Mouse (Mus musculus) myocyte (in vitro differentiated cells): Measurements from ENCODE around the gene Rpl38. TPM values are rescaled to one million over a fixed set of nuclear protein-coding genes. Genes with fewer than 3 reads are reported as not detected.
A peak's percentile ranks its signal among the peaks of the same experiment; 100 is the strongest.
"Not testable (repeated sequence)": the region's sequence is repeated elsewhere in the genome, so short reads cannot be mapped to it uniquely, and the experiment has no call there.

Experiments used
- H3K27me3 ChIP-seq: one replicate; pipeline ENCODE4 v1.6.1; 2011; ENCODE audit not compliant: control insufficient read depth, insufficient read depth, insufficient read length
- H3K36me3 ChIP-seq: one replicate; pipeline ENCODE4 v1.6.1; 2011; ENCODE audit not compliant: control insufficient read depth, insufficient read depth
- H3K4me2 ChIP-seq: one replicate; pipeline ENCODE4 v1.6.1; 2011; ENCODE audit warnings: low read depth, control low read depth
- H3K4me3 ChIP-seq: one replicate; pipeline ENCODE4 v1.5.1; 2011; ENCODE audit warnings: mild to moderate bottlenecking, control low read depth, moderate library complexity
- H3K79me2 ChIP-seq: one replicate; pipeline ENCODE4 v1.6.1; 2011; ENCODE audit not compliant: control insufficient read depth, insufficient read depth
- H3ac ChIP-seq: one replicate; pipeline ENCODE4 v1.6.1; 2011; ENCODE audit not compliant: control insufficient read depth, insufficient read length
- CEBPB ChIP-seq: IDR thresholded peaks from 2 replicates; pipeline ENCODE4 v1.6.1; 2011; ENCODE audit warnings: mild to moderate bottlenecking, moderate library complexity; ENCODE audit not compliant: poor library complexity, insufficient read depth, severe bottlenecking
- E2F4 ChIP-seq: IDR thresholded peaks from one replicate; pipeline ENCODE4 v1.6.1; 2011; ENCODE audit warnings: mild to moderate bottlenecking, control low read depth, moderate library complexity; ENCODE audit not compliant: insufficient read depth
- MAX ChIP-seq: IDR thresholded peaks from one replicate; pipeline ENCODE4 v1.6.1; 2011; ENCODE audit warnings: low read depth, mild to moderate bottlenecking, control low read depth
- MYOD1 ChIP-seq, 3 experiments: IDR thresholded peaks; one replicate each; pipeline ENCODE4 v1.6.1; 2011; ENCODE audit warnings: control low read depth in 2 of 3, low read depth in 2 of 3, mild to moderate bottlenecking in 2 of 3, moderate library complexity in 1 of 3; ENCODE audit not compliant: insufficient read length in 2 of 3, control insufficient read depth in 1 of 3
- MYOG ChIP-seq, 3 experiments: IDR thresholded peaks; one replicate each; pipeline ENCODE4 v1.6.1; 2011; ENCODE audit warnings: control low read depth in 2 of 3, low read depth in 2 of 3, mild to moderate bottlenecking in 2 of 3; ENCODE audit not compliant: insufficient read length in 2 of 3, control insufficient read depth in 1 of 3, insufficient read depth in 1 of 3
- POLR2A ChIP-seq: IDR thresholded peaks from one replicate; pipeline ENCODE4 v1.6.1; 2011; ENCODE audit warnings: low read depth, mild to moderate bottlenecking, control low read depth, moderate library complexity; ENCODE audit not compliant: insufficient read length
- POLR2AphosphoS2 ChIP-seq: IDR thresholded peaks from one replicate; pipeline ENCODE4 v1.6.1; 2011; ENCODE audit warnings: low read depth, control low read depth; ENCODE audit not compliant: insufficient read length
- REST ChIP-seq: IDR thresholded peaks from one replicate; pipeline ENCODE4 v1.6.1; 2011; ENCODE audit warnings: mild to moderate bottlenecking, control low read depth, moderate library complexity; ENCODE audit not compliant: insufficient read depth, insufficient read length
- SRF ChIP-seq: IDR thresholded peaks from one replicate; pipeline ENCODE4 v1.6.1; 2011; ENCODE audit warnings: low read depth; ENCODE audit not compliant: control insufficient read depth, insufficient read length
- TCF12 ChIP-seq: IDR thresholded peaks from one replicate; pipeline ENCODE4 v1.6.1; 2011; ENCODE audit warnings: mild to moderate bottlenecking, control low read depth; ENCODE audit not compliant: poor library complexity, insufficient read depth, severe bottlenecking
- TCF3 ChIP-seq: IDR thresholded peaks from one replicate; pipeline ENCODE4 v1.6.1; 2011; ENCODE audit warnings: low read depth, control low read depth; ENCODE audit not compliant: insufficient read length
- USF1 ChIP-seq: IDR thresholded peaks from one replicate; pipeline ENCODE4 v1.6.1; 2011; ENCODE audit warnings: low read depth, mild to moderate bottlenecking, control low read depth, moderate library complexity
- polyA plus RNA-seq: library from polyadenylated mRNA; unstranded; fragments of >200 nt; fragmentation: generic; extraction: Trizol; gene quantifications from one replicate; pipeline ENCODE4 v1.2.1, GENCODE M21; 2012; ENCODE audit warnings: missing spikeins

Gene Rpl38
- polyA plus RNA-seq, 1 experiment = 3,783 TPM

DNA sequence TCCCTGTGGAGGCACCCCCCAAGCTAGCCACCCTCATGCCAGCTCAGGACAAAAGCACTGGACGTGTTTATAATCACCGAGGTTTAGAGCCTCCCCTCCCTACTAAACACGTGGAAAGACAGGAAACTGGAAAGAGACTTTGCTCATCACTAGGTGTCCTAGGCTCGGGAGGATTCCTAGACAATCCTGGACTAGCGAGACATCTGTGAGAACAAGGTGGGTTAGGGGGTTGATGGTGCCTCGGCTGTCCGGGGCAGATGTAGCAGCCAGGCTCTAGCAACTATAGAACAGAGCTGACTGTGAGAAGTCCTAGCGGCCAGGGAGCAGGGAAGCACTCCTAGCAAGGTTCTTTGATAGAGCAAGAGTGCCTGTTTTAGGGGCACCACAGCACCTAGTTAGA lies 5.9 kb downstream of the Rpl38 start:
- Histone ChIP-seq H3K27me3 (no peaks in the 10 kb centered on the region), H3K4me3 (peak overlapping the region; percentile 81), H3ac (peak overlapping the region; percentile 76), H3K4me2 (peak overlapping the region; percentile 89), H3K79me2 (peaks cover 92% of the 10 kb centered on the region), H3K36me3 (peaks cover 25% of the 10 kb centered on the region)
- no peak for TF ChIP-seq POLR2AphosphoS2
- no peak for TF ChIP-seq MYOD1 (IDR thresholded peaks at IDR 0.05; ENCODE audit: control insufficient read depth in 1 of 3, insufficient read length in 2 of 3, low read depth in 2 of 3)
- TF ChIP-seq TCF12 = no peak
- TF ChIP-seq POLR2A = no peak
- no peak for TF ChIP-seq MYOG (IDR thresholded peaks at IDR 0.05; ENCODE audit: control insufficient read depth in 1 of 3, insufficient read depth in 1 of 3, insufficient read length in 2 of 3, low read depth in 2 of 3)
- TF ChIP-seq TCF3 = no peak
- TF ChIP-seq USF1 = no peak
- no peak for TF ChIP-seq MAX
- no peak for TF ChIP-seq CEBPB
- no peak for TF ChIP-seq E2F4

DNA sequence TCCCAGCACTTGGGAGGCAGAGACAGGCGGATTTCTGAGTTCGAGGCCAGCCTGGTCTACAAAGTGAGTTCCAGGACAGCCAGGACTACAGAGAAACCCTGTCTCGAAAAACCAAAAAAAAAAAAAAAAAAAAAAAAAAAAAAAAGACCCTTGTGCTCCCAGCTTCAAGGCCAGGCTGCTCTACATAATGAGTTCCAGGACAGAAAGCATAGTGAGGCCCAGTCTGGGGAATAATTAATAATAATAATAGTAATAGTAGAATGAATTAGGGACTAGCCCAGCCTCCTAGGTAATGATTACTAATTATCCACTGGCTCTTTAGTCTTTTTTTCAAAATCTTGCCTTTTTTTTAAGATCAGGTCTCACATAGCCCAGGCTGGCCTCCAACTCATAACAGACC lies 6.5 kb downstream of the Rpl38 start:
- Histone ChIP-seq H3K4me2 (peak overlapping the region; percentile 89), H3K4me3 (peak overlapping the region; percentile 81), H3ac (peak overlapping the region; percentile 76), H3K36me3 (peaks cover 25% of the 10 kb centered on the region), H3K79me2 (peaks cover 92% of the 10 kb centered on the region)
- not testable (repeated sequence) for H3K27me3 ChIP-seq

DNA sequence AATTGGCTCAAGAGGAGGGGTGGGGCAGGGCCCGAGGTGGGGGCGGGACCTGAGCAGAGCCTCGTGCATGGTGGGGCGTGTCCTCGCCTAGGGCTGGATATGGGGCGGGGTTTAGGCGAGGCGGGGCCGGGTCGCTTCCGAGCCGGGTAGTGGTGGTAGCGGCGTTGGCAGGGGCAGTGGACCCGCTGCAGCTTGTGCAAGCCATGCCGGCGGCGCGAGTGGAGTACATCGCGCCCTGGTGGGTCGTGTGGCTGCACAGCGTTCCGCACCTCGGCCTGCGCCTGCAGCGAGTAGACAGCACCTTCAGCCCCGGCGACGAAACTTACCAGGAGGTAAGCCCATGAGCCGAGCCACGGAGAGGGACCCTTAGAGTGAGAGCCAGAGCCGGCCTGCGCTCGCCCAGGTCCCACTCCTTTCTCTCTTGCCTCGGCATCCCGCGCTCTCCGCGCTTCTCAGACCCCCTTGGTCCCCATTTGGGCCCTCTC lies 7.1 kb downstream of the Rpl38 start, which contains the start of gene Ttyh2:
TSS of gene Ttyh2 (plus strand) at position 91 of the 485 bp plus-strand sequence.
- TF ChIP-seq TCF12 (no peak), POLR2AphosphoS2 (peak; percentile 100), POLR2A (peak; percentile 100), MYOG (IDR thresholded peaks at IDR 0.05; ENCODE audit: control insufficient read depth in 1 of 3, insufficient read depth in 1 of 3, insufficient read length in 2 of 3, low read depth in 2 of 3) (peak in 1 of 3 experiments; percentile 40), SRF (peak; percentile 39), CEBPB (no peak), REST (peak; percentile 30), USF1 (no peak), MAX (no peak), MYOD1 (IDR thresholded peaks at IDR 0.05; ENCODE audit: control insufficient read depth in 1 of 3, insufficient read length in 2 of 3, low read depth in 2 of 3) (peak in 2 of 3 experiments; percentile 7 to 53), E2F4 (no peak), TCF3 (no peak)
- peak within 1 kb of the TSS; percentile 99 for H3K4me2 ChIP-seq
- H3ac ChIP-seq = peak within 1 kb of the TSS; percentile 76
- peak within 1 kb of the TSS; percentile 81 for H3K4me3 ChIP-seq
- H3K79me2 ChIP-seq = peaks cover 92% of the 10 kb centered on the region
- no peaks in the 10 kb centered on the region for H3K27me3 ChIP-seq
- H3K36me3 ChIP-seq = peaks cover 29% of the 10 kb centered on the region

DNA sequence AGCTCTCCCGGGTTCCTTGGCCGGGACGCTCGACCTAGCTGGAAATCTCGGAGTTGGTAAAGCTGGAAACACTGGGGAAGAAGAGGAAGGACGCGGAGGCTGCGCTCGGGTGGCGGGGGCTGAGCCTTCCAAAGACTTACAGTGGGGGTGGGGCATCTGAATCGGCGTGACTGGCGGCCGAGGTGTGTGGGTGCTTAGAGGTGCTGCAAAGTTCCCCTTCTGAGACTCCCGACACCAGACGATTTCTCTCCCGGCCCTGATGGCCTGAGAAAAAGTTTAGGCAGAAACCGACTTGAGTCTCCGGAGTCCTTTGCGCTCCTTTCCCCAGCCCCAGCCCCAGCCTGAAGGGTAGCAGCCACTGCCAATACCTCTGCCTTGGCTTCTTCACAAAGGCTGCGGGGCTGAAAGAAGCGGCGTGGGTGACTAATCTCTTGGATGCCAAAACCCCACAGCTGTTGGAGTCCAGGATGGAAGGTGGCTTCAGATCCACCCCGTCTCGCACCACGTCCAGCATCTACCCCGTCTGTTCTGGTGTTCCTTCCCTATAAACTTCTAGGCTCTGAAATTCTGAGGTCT lies 7.6 kb downstream of the Rpl38 start:
- Histone ChIP-seq H3K4me2 (peak overlapping the region; percentile 99), H3K36me3 (peaks cover 24% of the 10 kb centered on the region), H3ac (peak overlapping the region; percentile 76), H3K79me2 (peaks cover 92% of the 10 kb centered on the region), H3K4me3 (peak overlapping the region; percentile 81), H3K27me3 (no peaks in the 10 kb centered on the region)
- TF ChIP-seq CEBPB (no peak), E2F4 (no peak), MYOD1 (IDR thresholded peaks at IDR 0.05; ENCODE audit: control insufficient read depth in 1 of 3, insufficient read length in 2 of 3, low read depth in 2 of 3) (peak in 2 of 3 experiments; percentile 32 to 81), REST (no peak), TCF3 (no peak), MAX (no peak), SRF (no peak), MYOG (IDR thresholded peaks at IDR 0.05; ENCODE audit: control insufficient read depth in 1 of 3, insufficient read depth in 1 of 3, insufficient read length in 2 of 3, low read depth in 2 of 3) (peak in 1 of 3 experiments; percentile 67), POLR2AphosphoS2 (peak; percentile 40), POLR2A (peak; percentile 43), TCF12 (peak; percentile 23), USF1 (no peak)

DNA sequence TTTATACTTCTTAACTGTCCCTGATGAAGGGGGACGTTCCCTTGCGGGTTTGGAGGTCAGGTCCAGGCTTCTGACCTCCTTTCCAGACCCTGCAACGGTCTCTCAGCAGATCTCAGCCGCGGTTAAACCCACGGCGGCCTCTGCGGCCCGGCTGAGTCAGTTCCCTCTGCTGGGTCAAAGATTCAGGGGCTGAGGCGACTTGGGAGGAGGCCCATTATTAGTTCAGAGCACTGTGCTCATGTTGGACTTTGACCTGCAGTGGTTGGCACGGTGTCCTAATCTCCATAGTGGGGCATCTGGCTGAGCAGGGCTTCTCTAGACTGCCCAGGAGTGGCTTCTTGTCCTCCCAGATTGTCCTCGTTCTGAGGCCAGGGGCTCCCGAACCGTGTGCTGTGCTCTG lies 8.1 kb downstream of the Rpl38 start:
- Histone ChIP-seq H3K36me3 (peaks cover 18% of the 10 kb centered on the region), H3K79me2 (peaks cover 92% of the 10 kb centered on the region), H3K27me3 (no peaks in the 10 kb centered on the region), H3ac (peak overlapping the region; percentile 76), H3K4me2 (peak overlapping the region; percentile 99), H3K4me3 (peak overlapping the region; percentile 81)
- no peak for TF ChIP-seq TCF12
- no peak for TF ChIP-seq MAX
- no peak for TF ChIP-seq POLR2AphosphoS2
